Mouse (Mus musculus): ENCODE data around the gene Tmigd3. TPM values are rescaled to one million over a fixed set of nuclear protein-coding genes. Genes with fewer than 3 reads are reported as not detected.
A peak's percentile ranks its signal among the peaks of the same experiment; 100 is the strongest.
"Not testable (repeated sequence)": the region's sequence is repeated elsewhere in the genome, so short reads cannot be mapped to it uniquely, and the experiment has no call there.

Gene Tmigd3
- total RNA-seq, 2 experiments from 2014 or later, result 0.33 to 1.8 TPM

DNA sequence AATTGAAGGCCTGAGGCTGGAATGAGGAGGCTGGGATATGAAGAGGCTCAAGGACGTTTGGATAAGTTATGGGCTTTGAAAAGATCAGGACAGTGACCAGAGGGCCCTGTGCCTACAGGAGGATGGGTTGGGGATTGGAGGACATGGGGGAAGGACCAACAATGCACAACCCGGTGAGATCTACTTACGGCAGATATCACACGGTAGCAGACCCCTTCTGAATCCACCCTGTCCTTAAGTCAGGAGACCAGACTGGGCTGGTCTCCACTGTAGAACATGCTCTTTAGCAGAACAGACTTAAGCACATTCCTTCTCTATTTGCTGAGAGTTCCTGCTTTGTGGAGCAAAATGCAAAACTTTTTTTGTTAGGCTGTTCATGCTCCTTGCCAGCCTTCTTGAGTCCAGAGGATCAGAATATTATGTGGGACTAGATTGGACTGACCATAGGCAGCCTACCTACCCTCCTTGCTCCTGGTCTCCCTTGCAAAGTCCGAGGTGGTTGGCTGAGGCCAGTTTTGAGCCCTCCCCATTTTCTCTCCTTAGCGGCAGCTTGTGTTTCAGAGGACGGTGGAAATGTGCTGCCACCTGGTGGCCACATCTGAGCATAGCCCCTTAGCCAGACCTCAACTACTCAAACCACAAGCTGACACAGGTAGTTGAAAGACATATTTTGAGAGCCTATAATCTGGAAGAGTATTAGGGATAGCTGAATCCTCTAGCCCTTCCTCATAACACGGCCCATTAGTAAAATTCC is 28.9 kb downstream of the Tmigd3 start:
- peak; percentile 57 for ATAC-seq (replicated peaks; ENCODE audit: poor library complexity)

DNA sequence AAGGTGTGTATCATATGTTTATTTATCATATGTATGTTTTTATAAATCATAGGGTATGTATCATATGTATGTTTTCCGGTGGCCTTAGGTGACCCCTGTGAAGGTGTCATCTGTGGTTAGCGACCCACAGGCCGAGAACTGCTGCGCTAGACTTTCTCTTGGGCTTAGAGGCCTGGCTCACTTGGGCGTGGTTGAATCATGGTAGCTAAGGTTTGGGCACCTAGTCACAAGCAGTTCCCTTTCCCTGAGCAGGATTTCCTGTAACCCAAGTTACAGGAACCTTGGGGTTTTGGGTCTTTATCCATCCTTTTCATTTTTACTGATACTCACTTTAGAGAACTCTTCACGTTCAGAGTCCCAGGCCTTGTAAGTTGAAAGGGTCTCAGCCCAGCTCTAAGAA is 29.6 kb downstream of the Tmigd3 start:
- ATAC-seq (replicated peaks; ENCODE audit: poor library complexity), result no peak; the same call in 1 of the 2 replicates

DNA sequence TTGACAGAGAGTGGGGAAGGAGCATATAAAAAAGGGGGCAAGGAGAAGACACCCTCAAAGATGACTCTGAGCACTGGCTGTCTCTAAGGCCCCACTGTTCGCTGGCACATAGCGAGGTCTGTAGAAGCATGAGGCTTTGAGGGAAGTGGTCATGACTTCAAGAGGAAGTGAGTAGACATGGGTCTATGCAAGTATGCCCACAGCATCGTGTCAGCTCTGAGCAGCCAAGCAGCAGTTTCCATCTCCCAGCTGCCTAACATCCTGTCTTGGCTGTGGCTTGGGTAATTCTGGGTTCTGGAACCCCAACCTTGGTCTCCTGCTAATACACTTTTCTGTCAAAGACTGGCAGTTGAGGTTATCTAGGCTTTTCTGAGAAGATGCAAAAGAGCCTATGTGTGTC is 30.0 kb downstream of the Tmigd3 start:
- peak; percentile 66 for ATAC-seq (replicated peaks; ENCODE audit: poor library complexity)

DNA sequence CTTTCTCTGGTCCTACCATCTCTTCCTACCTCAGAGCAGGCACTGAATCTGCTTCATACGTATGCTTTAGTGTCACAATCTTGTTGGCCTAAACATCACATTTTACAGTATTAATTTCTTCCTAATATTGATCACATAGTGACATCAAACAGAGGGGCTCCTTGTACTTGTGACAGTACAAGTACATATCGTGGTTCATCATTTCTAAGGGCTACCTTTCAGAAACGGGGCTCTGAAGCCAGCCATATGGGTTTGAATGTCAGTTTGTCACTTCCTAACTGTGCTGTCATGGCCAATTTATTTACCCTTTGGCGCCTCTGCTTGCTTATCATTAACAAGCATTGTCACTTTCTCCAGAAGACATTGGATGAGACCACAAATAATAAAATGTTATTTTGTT is 30.8 kb downstream of the Tmigd3 start:
- no peak for ATAC-seq (replicated peaks; ENCODE audit: poor library complexity)

DNA sequence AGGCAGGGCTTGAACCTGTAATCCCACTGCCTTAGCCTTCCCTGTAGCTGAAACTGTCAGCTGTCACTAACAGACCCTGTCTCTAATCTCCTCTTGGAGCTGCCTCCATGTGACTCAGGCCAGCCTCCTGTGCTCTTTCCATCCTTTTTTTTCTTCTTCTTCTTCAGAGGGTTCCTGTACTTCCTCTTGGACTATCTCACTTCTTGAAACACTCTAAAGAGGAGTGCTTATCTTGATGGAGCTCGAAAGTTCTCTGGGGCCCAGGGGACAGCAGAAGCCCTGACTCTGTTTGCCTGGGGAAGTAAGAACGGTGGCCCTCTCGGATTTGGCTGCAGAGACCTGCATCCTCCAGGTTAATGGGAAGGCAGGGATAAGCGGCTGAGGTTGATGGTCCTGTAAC is 33.5 kb downstream of the Tmigd3 start:
- ATAC-seq (replicated peaks; ENCODE audit: poor library complexity), result peak; percentile 19; the same call in 1 of the 2 replicates

DNA sequence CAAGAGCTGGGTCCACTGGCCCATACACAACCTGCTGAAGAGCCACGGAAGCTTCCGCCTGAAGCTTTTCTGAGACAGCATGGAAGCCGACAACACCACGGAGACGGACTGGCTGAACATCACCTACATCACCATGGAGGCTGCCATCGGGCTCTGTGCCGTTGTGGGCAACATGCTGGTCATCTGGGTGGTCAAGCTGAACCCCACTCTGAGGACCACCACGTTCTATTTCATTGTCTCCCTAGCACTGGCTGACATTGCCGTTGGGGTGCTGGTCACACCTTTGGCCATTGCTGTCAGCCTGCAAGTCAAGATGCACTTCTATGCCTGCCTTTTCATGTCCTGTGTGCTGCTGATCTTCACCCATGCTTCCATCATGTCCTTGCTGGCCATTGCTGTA is 34.0 kb downstream of the Tmigd3 start:
- no peak for ATAC-seq (replicated peaks; ENCODE audit: poor library complexity)

DNA sequence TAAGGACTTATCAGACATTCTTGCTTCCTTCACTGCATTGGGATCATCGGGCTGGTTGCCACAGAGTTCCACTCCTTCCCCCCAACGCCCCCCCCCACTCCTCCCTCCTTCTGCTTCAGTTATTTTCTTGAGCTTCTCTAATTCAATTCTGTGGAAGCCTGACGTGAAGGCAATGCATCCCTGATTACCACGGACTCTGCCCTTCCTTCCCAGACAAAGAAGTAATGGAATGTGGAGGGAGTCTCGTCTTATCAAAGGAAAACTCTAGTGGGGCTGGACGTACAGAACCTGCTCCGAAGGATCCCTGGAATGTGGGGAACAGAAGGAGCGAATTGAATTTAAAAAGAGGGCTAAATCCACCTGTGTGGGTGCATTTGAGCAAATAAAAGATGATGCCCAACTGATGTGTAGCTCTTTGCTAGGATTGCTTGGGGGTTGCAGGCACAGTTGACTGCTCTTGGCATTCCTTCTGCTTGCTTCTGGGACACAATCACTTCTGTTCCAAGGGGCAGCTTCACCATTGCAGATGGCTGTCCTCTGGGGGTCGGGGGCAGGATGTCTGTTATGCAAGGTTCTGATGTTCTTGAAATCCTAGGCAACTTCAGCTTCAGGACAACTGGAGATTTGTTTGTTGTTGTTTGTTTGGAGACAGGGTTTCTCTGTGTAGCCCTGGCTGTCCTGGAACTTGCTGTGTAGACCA is 37.4 kb downstream of the Tmigd3 start:
- no peak for ATAC-seq (replicated peaks; ENCODE audit: poor library complexity)

DNA sequence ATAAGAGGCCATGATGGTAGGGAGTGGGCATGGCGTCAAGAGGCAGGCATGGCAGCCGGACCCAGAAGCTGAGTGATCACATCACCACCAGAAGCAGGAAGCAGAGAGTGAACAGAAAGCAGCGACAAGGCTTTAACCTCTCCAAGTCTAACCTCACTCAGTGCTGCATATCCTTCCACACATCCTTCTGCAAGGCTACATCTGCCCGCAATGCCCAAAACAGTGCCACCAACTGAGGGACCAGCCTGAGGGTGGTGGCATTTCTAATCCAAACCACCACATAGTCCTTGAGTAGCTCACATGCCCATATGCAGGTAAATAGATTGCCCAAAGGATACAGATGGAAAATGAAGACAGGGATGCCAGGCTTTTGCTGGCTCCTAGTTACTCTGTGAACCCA is 38.3 kb downstream of the Tmigd3 start:
- no peak for ATAC-seq (replicated peaks; ENCODE audit: poor library complexity)

DNA sequence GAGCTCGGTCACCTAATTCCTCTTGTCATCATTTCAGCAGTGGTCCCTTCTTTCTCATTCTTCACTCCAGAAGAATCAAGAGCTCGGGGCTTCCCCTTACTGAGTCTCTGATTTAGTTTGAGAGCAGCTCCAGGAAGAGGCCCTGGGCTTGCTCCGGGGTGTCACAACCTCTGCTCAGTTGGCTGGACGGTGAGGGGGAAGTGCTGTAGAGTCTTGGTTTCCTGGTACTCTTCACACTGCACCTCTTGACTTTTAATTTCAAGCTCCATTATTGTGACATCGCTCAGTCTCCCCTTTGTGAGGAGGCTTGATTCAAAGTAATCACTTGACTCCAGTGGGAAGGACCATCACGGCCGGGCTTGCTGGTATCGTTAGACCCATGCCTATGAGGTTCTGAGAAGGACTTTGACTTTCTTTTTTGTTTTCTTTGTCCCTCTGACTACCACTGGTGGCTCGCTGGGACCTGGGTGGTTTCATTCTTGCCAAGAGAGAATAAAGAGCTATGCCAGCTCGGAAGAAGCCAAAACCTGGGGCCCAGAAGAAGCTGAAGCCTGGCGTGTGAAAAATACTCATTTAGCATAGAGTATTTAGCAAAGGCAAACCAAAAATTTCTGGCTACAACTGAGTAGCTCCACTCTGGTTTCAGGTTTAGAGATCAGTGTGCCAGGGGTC is 40.0 kb downstream of the Tmigd3 start:
- peak; percentile 74 for ATAC-seq (replicated peaks; ENCODE audit: poor library complexity)

DNA sequence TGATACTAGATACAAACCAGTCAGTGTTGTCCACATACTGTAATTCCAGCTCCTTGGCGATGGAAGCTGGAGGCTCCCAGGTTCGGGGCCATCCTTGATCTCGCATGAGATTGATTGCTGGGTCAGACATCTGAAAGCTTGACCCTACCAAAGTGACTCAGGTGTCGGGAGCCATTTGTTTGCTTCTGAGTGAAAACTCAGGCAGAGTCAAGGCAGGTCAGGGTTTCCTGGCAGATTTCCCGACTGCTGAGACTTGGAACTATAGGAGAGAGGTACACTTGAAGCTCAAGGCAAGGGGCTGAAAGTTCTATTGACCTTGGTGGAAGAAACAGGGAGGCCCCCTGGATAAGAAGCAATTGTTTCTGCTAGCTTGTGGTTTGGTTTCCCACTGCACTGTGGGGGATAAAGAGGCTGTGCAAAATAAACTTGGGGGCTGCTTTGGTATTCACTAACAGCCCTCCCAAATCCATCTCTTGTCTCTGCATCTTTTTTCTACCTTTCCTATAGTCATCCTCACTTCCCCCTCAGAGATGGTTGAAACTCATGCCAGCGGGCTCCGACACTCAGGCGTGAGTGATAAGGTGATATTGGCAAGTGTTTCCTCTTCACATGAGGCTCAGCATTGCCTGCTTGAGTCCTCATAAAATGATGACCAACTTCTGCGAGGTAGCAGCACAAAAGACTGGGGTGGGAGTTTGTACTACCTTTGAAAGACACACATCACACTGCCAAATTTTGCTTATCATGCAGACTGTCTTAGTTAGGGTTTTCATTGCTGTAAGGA is 41.6 kb downstream of the Tmigd3 start:
- no peak for ATAC-seq (replicated peaks; ENCODE audit: poor library complexity)

DNA sequence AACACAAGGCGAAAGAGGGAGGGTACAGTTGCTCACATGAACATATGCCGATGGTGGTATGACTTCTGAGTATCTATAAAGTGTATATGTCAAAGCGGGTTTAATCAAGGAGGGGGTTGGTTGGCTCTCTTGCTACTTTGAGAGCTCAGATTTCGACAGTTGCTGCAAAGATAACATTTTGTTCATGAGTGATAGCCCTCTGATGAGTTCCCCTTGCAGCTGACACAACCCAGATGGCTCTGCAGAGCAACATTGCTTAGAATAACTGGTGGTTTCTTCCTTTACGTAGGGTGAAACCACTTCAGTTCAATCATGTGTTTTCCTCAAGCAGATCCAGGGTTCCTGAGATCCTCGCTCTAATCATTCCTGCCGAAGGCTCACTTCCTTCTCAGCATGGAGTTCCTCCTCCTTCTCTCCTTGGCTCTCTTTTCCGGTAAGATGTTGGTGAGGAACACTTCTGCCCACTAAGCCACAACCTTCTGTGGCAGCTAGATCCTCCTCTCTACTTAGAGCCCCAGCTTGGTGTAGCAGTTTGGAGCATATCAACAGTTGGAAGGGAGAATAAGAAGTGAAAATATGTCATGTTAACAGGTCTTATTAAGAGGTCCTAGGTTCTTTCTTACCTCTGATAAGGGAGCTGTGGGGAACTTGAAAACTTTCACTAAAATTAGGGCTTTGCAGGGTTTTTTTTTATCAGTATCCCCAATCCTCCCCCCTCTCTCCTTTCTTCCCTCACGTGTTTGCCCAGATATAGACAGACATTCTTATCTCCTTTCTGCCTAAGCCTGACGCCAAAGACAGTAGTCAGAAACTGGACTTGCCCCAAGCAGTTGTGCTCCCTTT is 43.4 kb downstream of the Tmigd3 start:
- peak; percentile 46 for ATAC-seq (replicated peaks; ENCODE audit: poor library complexity)

DNA sequence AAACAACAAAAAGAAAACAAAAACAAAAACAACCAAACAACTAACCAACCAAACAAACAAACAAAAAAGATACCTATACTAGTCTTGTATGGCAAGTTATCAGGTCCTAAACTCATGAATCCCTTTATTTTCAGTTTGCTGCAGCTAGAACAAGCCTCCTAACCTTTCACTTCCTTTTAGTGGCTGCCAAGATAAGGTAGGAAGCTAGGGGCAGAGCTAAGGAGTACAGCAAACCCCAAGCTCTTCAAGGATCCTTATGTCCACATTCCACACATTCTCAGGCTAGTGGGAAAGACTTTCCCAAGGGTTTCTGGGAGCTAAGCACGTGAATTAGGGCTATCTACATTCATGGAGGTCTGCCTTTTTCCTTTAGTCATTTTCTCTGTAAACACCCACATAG is 44.6 kb downstream of the Tmigd3 start:
- no peak for ATAC-seq (replicated peaks; ENCODE audit: poor library complexity)

DNA sequence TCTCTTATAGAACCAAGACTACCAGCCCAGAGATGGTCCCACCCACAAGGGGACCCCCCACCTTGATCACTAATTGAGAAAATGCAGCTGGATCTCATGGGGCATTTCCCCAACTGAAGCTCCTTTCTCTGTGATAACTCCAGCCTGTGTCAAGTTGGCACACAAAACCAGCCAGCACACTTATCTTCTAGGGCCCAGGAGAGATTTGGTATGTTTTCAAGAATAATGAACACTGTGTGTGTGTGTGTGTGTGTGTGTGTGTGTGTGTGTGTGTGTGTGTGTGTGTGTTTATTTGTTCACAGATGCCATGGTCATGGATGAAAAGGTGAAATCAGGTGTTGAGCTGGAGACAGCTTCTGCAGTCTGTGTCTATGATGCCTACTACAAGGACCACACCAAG is 45.8 kb downstream of the Tmigd3 start:
- not testable (repeated sequence) for ATAC-seq (replicated peaks; ENCODE audit: poor library complexity)

DNA sequence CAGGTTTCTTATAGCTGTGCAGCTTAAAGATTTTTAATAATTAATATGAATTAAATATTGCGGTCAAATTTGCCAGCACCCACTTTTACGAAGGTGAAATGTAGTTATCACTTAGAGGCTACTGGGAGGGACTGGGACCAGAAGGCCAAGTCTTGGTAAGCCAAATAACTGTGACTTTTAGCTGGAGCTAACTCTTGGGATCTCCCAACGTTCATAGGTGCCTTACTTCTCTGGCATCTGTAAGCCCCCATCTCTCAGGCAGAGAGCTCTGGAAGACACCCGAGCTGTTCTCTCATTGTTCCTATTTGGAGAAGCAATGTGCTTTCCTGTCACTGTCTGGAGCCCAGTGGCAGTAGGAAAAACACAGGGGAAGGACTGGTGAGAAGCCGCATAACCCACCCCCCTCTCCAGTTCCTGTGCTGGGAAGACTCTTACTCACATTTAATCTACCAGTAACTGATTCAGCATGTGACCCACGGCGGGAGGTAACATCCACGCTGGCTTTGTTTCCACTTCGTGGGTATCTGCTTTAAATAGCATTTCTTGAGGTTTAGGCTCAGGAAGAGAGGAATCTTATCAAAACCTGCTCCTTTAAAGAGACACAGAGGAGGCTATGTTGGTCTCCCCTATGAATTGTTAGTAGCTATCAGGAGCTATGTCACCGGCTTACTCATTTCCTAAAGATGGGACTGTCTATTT is 47.1 kb downstream of the Tmigd3 start:
- ATAC-seq (replicated peaks; ENCODE audit: poor library complexity), result 0 out of 2 replicates have a peak, but pooled peaks have one; percentile 8

DNA sequence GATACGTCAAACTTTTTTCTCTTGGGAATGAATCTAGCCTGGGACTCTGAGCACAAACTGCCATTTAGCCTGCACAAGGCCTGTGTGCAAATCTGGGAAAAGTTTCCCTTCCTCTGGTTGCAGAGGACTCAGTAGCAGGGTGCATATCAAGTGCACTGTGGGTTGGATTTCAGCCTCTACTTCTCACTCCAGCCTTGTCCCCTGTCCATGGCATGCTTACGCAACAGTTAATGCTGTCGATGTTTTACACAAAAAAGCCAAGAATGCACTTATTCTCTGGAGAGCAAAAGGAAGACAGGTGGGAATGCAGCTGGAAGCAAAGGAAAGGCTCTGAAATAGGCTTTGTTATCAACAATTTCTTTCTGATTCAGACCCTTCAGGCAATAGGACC is 47.6 kb downstream of the Tmigd3 start:
- ATAC-seq (replicated peaks; ENCODE audit: poor library complexity), result no peak

DNA sequence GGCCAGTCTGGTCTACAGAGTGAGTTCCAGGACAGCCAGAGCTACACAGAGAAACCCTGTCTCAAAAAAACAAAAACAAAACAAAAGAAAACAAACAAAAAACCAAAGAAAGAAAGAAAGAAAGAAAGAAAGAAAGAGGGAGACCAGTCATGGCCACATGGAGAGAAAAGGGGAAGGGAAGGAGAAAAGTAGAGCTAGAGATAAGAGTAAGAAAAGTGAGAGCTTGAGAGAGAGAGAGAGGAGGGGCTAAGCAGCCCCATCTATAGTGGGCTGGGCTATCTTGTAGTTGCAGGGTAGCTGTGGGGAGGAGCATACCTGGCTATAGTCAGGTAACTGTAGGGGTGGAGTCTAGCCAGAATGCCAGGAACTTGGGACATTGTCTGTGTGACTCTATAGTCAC is 50.0 kb downstream of the Tmigd3 start:
- ATAC-seq (replicated peaks; ENCODE audit: poor library complexity), result not testable (repeated sequence)

DNA sequence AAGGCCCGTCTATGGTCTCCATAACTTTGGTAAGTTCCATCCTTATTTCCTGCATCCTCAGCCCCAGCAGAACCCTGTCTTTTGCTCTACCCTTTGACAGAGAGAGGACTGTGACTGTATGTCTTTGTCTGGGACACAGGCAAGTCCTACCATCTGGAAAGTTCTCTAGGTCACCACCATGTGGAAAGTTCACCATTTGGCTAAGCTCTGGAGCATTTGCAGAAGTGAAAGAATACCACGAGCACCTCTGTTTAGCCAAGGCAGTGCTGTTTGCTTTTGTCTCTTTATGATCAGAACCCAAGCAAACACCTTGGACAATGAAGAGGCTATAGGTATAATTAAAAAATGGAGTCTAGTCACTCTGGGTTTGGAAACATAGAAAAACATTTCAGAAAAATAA is 51.3 kb downstream of the Tmigd3 start:
- ATAC-seq (replicated peaks; ENCODE audit: poor library complexity), result peak; percentile 26; the same call in 1 of the 2 replicates

DNA sequence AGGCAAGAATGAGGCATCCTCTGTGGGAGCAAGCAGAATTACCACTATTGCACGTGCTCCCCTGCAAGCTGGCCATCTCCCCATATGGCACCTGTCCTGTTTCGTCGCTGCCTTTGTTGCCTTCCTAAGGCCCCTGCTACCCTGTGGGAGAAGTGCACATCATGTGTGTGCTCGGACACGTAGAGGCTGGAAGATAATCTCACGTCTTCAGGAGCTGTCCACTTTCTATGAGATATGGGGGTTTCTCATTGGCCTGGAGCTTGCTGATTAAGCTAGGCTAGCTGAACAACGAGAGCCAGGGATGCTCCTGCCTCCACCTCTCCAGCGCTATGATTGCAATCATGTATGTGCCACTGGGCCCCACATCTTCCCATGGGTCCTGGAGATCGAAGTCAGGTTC is 53.9 kb downstream of the Tmigd3 start:
- no peak for ATAC-seq (replicated peaks; ENCODE audit: poor library complexity)

DNA sequence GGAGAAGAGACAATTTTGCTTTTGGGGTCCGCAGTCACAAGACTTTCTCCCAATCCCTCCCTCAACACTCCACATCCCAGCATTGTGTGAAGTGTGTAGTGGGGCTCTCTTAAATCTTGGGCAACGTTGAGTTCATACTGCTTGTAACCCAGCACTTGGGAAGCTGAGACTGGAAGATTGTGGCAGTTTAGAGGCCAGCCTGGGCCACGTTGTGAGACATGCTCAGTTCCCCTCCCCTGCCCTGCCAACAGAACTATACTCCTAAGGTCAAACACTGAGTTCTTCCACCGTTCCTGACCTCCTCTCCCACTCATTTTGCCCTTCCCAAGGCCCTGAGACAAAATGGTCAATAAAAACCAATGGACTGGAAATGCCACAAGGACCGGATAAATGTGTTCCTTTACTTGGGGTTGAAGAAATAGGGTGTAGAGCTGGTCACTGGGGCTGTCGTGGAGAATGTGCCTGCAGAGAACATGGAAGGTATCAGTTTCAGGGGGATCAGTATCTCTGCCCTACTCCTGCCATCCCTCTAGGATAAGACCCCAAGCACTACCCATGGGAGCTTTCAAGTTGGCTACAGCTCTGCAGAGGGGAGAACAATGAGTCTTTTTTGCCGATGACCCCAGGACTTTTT is 57.0 kb downstream of the Tmigd3 start:
- no peak for ATAC-seq (replicated peaks; ENCODE audit: poor library complexity)
